Mouse (Mus musculus) kidney, postnatal 36 days (tissue): ENCODE measurements around the gene Nelfb.

Experiments
- DNase-seq, 2 experiments: peaks; one replicate each; pipeline ENCODE4 v3.0.0; 2021 to 2022; ENCODE audit warnings: mixed read lengths in 2 of 2

The Nelfb gene

GRCm38 (mm10) chr2:25229582-25229981, 18.3 kb upstream of the Nelfb start:
- DNase-seq = no peak

DNA sequence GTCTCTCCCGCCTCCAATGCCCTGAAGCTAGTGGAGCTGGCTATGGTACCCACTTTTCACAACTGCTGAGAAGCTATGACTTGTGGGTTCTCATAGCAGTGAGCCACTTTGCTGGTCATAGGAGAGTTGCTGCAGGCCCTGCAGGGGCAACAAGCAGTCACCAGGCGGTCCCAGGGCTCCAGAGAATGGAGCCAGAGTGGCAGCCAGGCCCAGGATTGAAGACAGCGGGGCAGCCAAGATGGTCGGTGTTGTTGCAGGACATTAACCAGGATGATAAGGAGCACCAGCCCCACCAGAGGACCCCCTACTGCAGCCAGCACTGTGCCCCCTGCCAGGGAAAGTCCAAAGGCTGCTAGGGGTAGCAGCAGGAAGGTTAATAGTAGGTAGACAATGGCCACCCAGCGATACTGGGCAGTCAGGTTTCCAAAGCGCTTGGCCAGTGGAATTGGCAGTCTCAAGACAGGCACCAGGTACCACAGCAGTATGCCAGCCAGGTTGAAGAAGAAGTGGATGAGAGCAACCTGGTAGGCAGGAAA, 17.8 kb upstream of the Nelfb start:
- DNase-seq = no peak

DNA sequence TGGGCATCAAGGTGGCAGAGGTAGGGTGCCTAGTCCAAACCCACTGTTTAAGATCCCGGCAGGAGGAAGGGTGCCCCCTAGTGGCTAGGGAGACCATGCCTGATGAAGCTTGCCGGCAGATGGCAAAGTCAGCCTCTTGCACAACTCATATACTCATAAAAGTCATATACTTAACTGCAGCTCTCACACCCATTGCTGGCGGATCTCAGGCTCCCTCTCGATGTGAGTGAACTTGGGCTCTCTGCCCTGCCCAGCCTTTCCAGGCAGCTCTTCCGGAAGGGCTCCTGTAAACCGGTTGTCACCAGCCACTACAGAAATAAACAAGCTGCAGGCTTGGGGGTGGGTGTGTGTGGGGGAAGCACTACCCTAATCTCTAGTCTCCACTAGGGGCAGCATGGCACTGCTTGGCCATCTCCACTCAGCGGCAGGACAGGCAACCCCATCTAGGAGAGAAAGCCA, 17.2 kb upstream of the Nelfb start:
- DNase-seq = peak; percentile 94 to 95

DNA sequence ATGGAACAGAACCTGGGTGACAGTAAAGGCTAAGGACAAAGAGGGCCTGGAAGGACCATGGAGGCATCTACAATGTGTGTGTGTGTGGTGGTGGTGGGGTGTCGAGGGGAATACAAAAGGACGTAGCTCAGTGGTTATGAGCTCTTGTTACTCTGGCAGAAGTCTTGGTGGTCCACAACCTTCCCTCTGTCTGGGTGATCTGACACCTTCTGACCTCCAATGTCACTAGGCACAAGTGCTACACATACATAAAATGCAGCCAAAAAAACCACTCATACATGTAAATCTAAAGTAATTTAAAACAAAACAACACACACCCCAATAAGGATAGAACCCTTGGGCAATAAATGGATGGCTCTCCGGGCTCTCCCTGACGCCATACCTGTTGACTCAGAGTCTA, 16.1 kb upstream of the Nelfb start:
- no peak for DNase-seq

GRCm38 (mm10) chr2:25226864-25227263, 15.6 kb upstream of the Nelfb start:
- DNase-seq = no peak

- no peak for DNase-seq
These were observed 14.6 kb upstream of the Nelfb start for GRCm38 (mm10) chr2:25225811-25226379.

GRCm38 (mm10) chr2:25224766-25225752, 13.8 kb upstream of the Nelfb start:
- peak; percentile 96 to 100 for DNase-seq

- DNase-seq = no peak
These were observed 13.1 kb upstream of the Nelfb start, which contains the start of gene Tubb4b for GRCm38 (mm10) chr2:25224492-25224765. TSS of gene Tubb4b (minus strand) at chr2:25224702.

DNA sequence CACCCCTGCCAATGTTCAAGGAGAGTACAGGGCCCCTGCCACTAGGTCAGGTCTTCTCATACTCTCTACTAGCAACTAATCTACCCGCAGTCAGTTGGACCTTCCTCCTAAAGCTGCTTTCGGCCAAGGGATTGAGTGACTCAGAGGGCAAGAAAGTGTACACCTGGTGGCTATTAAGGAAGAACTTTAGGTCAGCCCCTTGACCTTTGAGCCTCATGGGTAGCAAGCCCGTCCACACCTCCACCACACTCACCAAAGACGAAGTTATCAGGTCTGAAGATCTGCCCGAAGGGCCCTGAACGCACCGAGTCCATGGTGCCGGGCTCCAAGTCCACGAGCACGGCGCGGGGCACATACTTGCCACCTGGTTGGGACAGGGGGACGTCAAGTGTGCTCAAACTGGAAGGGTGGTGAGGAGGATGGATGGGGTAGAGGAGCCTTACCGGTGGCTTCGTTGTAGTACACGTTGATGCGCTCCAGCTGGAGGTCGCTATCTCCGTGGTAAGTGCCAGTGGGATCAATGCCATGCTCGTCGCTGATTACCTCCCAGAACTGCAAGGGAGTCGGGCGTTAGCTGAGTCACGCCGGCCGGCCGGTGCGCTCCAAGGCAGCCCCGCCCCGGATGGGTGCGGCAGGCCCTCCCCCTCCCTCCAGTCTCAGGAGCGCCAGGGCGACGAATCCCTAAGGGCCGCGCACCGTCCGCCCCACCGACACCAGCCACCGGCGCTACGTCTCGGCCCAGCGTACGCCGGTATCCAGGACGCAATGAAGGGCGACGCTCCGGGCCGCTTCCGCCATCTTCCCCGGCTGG, 12.6 kb upstream of the Nelfb start:
- DNase-seq = peak; percentile 89 to 90

GRCm38 (mm10) chr2:25221331-25221772, 10.1 kb upstream of the Nelfb start:
- DNase-seq = no peak

DNA sequence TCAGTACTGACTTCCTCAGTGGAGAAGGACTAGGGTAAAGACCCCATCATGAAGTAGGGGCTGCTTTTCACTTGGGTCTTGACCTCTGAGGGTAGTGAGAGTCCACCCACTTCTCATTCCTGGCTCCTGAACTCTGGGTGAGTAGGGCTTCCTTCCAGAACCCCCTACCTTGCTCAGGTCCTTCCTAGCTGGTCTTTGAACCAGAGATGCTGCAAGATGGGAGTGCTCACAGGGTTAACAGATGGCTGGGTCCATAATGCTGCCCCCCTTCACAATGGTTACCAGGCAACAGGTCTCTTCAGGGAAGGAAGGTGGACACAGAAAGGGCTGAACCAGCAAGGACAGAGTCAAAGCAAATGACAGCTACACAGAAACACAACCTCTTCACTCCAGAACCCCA, 7.2 kb upstream of the Nelfb start, which contains the start of gene Fam166a:
Gene Fam166a (plus strand): TSS at position 301 of the 400 bp plus-strand sequence.
- no peak for DNase-seq

DNA sequence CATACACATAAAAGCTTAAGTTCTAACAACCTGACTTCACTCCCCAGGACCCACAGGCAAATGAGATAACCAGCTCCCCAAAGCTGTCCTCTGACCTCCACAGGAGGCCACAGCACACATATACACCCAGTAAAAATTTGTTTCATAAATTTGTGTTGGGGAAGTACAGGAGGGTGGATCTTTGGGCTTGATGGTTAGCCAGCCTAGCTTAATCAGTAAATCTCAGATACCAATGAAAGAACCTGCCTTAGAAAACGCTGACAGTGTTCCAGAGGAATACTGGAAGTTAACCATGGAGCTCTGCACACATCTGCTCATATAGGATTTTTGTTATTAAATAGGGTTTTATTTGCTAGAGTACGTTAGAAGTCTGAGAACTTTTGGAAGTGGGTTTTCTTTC, 6.4 kb upstream of the Nelfb start:
- no peak for DNase-seq

DNA sequence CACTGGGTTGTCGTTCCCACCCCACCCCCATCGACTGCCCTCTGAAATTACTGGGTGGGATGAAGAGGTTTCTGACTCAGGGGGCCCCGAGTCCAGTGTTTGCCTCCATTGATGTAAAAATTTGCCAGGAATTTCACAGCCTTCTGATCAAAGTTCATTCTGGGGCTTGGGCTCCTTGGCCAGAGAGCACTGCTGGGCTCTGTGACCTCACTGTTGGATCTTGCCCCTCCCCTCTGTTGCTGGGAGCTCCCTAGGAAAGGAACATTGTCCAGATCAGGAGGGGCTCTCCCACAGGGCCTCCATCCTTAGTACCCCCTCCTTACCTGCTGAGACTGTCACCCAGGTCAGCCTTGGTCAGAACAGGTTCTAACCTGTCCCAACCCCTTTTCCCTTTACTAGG, 3.2 kb upstream of the Nelfb start, which contains the start of gene Stpg3:
Gene Stpg3 (minus strand): TSS at position 194 of the 400 bp plus-strand sequence.
- DNase-seq = peak; percentile 72 to 80

GRCm38 (mm10) chr2:25213266-25213865, 2.1 kb upstream of the Nelfb start:
- DNase-seq = no peak

DNA sequence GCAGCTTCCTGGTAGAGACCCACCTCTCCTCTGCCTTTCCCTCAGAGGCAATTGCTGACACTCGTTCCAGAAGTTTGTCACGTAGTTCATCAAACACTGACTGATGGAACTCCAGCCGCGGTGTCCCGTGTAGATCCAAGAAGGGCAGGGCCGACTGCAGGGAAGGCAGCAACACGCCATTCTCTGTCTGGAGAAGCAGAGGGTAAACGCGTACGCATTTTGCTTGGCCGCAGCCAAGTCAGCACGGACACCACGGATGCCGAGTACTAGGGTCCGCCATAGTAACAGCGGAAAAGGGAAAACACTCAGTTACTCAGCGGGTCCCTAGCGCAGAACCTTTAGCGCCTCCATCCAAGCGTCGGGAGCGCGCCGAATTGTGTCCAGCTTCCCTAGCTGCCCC, 603 bp downstream of the Nelfb start:
- peak in 1 of 2 experiments; percentile 27 for DNase-seq

DNA sequence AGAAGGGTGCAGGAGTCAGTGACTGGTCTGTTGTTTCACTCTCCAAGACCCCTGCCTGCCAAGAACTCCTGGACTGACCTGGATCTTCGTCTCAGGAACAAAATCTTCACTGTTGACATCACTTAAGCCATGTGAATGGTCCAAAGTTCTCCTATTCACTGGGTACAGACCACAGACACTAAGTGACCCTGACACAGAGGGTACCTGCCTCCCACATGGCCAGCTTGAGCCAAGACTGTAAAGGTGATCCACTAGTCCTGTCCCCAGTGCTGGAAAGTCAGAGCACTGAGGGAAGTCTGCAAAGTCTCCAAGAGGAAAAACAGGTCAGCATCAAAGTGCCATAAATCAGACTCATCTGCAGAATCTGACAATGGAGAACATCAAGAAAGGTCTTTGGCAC, 3.7 kb downstream of the Nelfb start:
- peak in 1 of 2 experiments; percentile 36 for DNase-seq

- DNase-seq = peak in 1 of 2 experiments; percentile 61
These were observed 7.6 kb downstream of the Nelfb start for GRCm38 (mm10) chr2:25203631-25204214.

DNA sequence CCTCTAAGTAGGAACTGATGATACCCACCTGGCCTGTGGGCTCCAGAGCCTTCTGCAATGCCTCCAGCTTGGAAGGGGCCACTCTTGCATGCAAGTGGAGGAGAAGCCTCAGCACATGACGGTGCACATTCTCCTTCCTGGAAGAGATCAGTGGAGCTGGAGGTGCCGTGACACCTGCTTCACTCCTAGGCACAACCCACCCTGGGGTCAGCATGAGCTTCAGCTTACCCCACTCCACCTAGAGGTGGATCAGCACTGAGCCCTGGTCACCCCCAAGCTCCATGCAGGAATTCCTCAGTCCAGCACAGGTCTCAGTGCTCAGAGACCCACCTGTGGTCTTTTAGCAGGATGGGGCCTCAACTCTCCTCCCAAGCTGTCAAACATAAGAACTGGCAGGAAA, 10.7 kb downstream of the Nelfb start:
- DNase-seq = no peak

- DNase-seq = no peak
These were observed 13.3 kb downstream of the Nelfb start for GRCm38 (mm10) chr2:25197946-25198345.

DNA sequence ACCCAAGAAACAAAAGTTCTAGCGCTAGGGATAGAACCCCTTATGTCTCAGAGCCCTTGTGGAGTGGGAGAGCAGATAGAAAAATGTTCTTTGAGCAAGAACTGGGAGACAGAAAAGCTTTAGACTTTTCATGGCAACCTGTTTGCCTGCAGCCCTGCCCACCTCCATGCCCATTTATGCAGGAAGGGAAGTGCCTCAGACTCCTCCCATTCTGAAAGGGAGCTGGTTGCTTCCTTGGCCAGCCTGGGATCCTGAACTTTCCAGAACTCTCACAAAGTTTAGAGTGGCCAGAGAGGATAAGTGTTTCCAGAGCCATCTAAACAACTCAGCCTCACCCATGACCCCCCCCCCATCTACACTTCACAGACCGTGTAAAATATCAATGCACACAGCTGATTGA, 14.1 kb downstream of the Nelfb start:
- DNase-seq = peak in 1 of 2 experiments; percentile 40

GRCm38 (mm10) chr2:25196172-25196954, 14.9 kb downstream of the Nelfb start, which contains the start of gene Tor4a:
TSS of gene Tor4a (minus strand) at chr2:25196886.
- peak; percentile 89 to 94 for DNase-seq
